Mouse (Mus musculus): ENCODE measurements at regions not wholly inside any gene's neighbourhood (a gene's known extent, or its start where the extent isn't known, plus 50 kb on each side); places are given as distances from the start of the nearest gene placed in this dataset.

DNA sequence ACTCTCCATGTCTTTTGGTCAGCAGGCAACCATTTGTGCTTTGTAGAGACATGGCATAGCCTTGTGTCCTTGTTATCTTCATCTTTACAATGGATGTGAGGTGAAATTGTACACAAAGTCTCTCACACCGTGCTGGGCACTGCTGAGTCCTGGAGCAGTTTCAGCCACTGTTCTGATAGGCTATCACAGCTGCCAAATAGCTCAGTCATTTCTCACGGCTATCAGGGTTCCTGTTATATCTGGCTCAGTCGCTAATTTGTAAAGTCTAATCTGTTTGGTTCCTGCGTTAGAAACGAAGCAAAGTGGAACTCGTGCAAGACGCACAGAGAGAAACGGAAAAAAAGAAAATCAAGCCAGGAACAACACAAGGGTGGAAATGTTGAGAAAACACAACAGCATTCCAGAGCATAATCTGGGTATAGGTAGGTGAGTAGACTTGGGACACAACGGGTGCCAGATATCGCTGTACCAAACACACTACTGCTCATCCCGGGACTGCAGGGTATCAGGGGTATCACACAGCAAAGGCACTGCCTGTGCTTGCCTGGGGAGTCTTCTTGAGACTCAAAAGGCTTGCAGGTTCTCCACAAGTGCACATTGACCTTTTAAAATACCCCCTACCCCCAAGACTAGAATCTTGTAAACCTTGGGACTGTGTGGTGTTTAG lies 189.7 kb upstream of the Pde3a start:
- H3K27me3 ChIP-seq (ENCODE audit: control insufficient read depth, insufficient read depth, insufficient read length) = no peaks in the 10 kb centered on the region
- H3K79me2 ChIP-seq (ENCODE audit: control insufficient read depth, insufficient read depth) = no peaks in the 10 kb centered on the region
- H3K36me3 ChIP-seq (ENCODE audit: control insufficient read depth, insufficient read depth) = no peaks in the 10 kb centered on the region
- no peaks in the 10 kb centered on the region for H3K79me3 ChIP-seq (ENCODE audit: low read depth)
- TF ChIP-seq USF1 (IDR thresholded peaks at IDR 0.05; ENCODE audit: low read depth) = no peak
- TF ChIP-seq FOSL1 (IDR thresholded peaks at IDR 0.05; ENCODE audit: insufficient read depth, low read length, poor library complexity, severe bottlenecking) = no peak
- TF ChIP-seq MYOG (IDR thresholded peaks at IDR 0.05; ENCODE audit: control insufficient read depth, extremely low read depth, insufficient read length) = no peak
- TF ChIP-seq MAX (IDR thresholded peaks at IDR 0.05) = no peak
- no peak for TF ChIP-seq CTCF (IDR thresholded peaks at IDR 0.05; ENCODE audit: control insufficient read depth, insufficient read depth, insufficient read length)
- TF ChIP-seq CEBPB (IDR thresholded peaks at IDR 0.05; ENCODE audit: low read depth) = no peak
- TF ChIP-seq MYOD1 (IDR thresholded peaks at IDR 0.05; ENCODE audit: control insufficient read depth, insufficient read length, low read depth) = no peak
- no peak overlapping the region for H3K4me3 ChIP-seq (ENCODE audit: insufficient read depth, poor library complexity, severe bottlenecking)
- no peak overlapping the region for H3ac ChIP-seq (ENCODE audit: control insufficient read depth, insufficient read length, low read depth)

DNA sequence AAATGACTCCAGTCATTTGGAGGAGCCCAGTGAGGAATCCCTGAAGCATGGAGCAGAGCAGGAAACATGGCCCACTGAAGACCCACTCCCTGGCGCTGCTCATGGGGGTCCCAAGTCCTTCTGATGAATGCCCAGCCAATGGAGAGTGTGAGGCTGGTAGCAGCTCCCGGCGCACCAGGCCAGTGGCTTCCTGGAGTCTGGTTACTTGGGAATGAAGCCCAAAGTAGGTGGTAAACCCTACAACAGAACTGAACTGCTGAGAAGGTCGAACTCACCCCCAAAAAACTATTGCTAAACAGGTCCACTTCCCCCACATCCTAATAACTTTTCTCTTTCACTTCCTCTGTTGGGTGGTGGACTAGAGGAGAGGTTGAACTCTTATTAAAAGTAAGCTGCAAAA lies 183.3 kb upstream of the Pde3a start:
- Histone ChIP-seq H3K79me3 (ENCODE audit: low read depth) (no peaks in the 10 kb centered on the region), H3ac (ENCODE audit: control insufficient read depth, insufficient read length, low read depth) (no peak overlapping the region), H3K36me3 (ENCODE audit: control insufficient read depth, insufficient read depth) (no peaks in the 10 kb centered on the region), H3K79me2 (ENCODE audit: control insufficient read depth, insufficient read depth) (no peaks in the 10 kb centered on the region), H3K27me3 (ENCODE audit: control insufficient read depth, insufficient read depth, insufficient read length) (no peaks in the 10 kb centered on the region), H3K4me3 (ENCODE audit: insufficient read depth, poor library complexity, severe bottlenecking) (no peak overlapping the region)
- TF ChIP-seq MYOG (IDR thresholded peaks at IDR 0.05; ENCODE audit: control insufficient read depth, extremely low read depth, insufficient read length) (no peak), CEBPB (IDR thresholded peaks at IDR 0.05; ENCODE audit: low read depth) (no peak), MYOD1 (IDR thresholded peaks at IDR 0.05; ENCODE audit: control insufficient read depth, insufficient read length, low read depth) (no peak), FOSL1 (IDR thresholded peaks at IDR 0.05; ENCODE audit: insufficient read depth, low read length, poor library complexity, severe bottlenecking) (no peak), USF1 (IDR thresholded peaks at IDR 0.05; ENCODE audit: low read depth) (no peak), CTCF (IDR thresholded peaks at IDR 0.05; ENCODE audit: control insufficient read depth, insufficient read depth, insufficient read length) (no peak)

DNA sequence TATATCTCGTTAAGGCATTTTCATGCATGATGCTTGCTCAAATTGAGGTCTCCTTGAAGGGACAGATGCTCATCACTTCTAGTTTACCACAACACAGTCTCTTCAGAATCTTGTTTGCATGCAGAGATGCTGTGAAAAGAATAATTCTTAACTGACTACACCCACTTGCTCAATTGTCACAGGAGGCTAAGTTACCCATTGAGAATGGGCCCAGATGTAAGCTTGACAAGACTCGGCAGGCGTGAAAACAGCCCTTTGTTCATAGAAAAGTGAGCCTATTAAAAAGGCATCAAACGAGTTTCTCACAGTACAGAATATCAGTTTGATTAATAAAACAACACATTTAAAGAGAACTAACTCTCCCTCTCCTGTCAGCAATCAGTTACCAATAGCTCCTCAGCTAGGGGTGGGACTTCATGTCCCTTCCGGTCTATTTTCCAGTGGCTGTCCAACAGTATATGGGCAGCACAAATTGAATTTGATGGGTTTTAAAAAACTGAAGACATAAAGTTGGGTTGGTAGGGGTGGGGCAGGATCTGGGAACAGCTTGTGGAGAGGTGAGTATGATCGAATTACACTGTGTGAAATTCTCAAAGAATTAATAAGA lies 180.1 kb upstream of the Pde3a start:
- TF ChIP-seq MYOD1 (IDR thresholded peaks at IDR 0.05; ENCODE audit: control insufficient read depth, insufficient read length, low read depth) (no peak), MYOG (IDR thresholded peaks at IDR 0.05; ENCODE audit: control insufficient read depth, extremely low read depth, insufficient read length) (no peak), FOSL1 (IDR thresholded peaks at IDR 0.05; ENCODE audit: insufficient read depth, low read length, poor library complexity, severe bottlenecking) (no peak), CTCF (IDR thresholded peaks at IDR 0.05; ENCODE audit: control insufficient read depth, insufficient read depth, insufficient read length) (no peak), MAX (IDR thresholded peaks at IDR 0.05) (no peak), USF1 (IDR thresholded peaks at IDR 0.05; ENCODE audit: low read depth) (no peak), CEBPB (IDR thresholded peaks at IDR 0.05; ENCODE audit: low read depth) (no peak)
- H3K36me3 ChIP-seq (ENCODE audit: control insufficient read depth, insufficient read depth) = no peaks in the 10 kb centered on the region
- no peaks in the 10 kb centered on the region for H3K79me3 ChIP-seq (ENCODE audit: low read depth)
- H3K27me3 ChIP-seq (ENCODE audit: control insufficient read depth, insufficient read depth, insufficient read length) = no peaks in the 10 kb centered on the region
- H3K4me3 ChIP-seq (ENCODE audit: insufficient read depth, poor library complexity, severe bottlenecking) = no peak overlapping the region
- no peaks in the 10 kb centered on the region for H3K79me2 ChIP-seq (ENCODE audit: control insufficient read depth, insufficient read depth)
- H3ac ChIP-seq (ENCODE audit: control insufficient read depth, insufficient read length, low read depth) = no peak overlapping the region

DNA sequence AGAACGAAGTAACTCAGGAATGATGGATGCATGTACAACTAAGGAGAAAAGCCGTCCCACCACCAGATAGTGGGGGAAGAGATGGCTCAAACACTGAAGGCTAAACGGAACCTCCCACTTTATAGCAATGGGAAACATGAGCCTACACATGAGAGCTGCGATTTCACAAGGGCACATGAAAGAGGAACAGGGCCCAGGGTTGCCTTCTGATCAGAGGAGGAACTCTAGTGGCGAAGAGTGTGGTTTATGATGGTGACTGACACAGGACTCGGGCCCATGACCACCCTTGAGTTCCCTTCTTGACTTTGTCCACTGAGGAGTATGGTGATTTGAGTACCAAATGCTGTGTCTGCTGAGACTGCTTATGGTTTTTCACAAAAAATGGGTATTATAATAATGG lies 179.2 kb upstream of the Pde3a start:
- H3K4me3 ChIP-seq (ENCODE audit: insufficient read depth, poor library complexity, severe bottlenecking) = no peak overlapping the region
- no peaks in the 10 kb centered on the region for H3K79me3 ChIP-seq (ENCODE audit: low read depth)
- no peak overlapping the region for H3ac ChIP-seq (ENCODE audit: control insufficient read depth, insufficient read length, low read depth)
- no peak for TF ChIP-seq MYOG (IDR thresholded peaks at IDR 0.05; ENCODE audit: control insufficient read depth, extremely low read depth, insufficient read length)
- TF ChIP-seq FOSL1 (IDR thresholded peaks at IDR 0.05; ENCODE audit: insufficient read depth, low read length, poor library complexity, severe bottlenecking) = no peak
- no peak for TF ChIP-seq CTCF (IDR thresholded peaks at IDR 0.05; ENCODE audit: control insufficient read depth, insufficient read depth, insufficient read length)
- TF ChIP-seq USF1 (IDR thresholded peaks at IDR 0.05; ENCODE audit: low read depth) = no peak
- TF ChIP-seq MAX (IDR thresholded peaks at IDR 0.05) = no peak
- no peak for TF ChIP-seq MYOD1 (IDR thresholded peaks at IDR 0.05; ENCODE audit: control insufficient read depth, insufficient read length, low read depth)
- TF ChIP-seq CEBPB (IDR thresholded peaks at IDR 0.05; ENCODE audit: low read depth) = no peak
- no peaks in the 10 kb centered on the region for H3K36me3 ChIP-seq (ENCODE audit: control insufficient read depth, insufficient read depth)
- H3K27me3 ChIP-seq (ENCODE audit: control insufficient read depth, insufficient read depth, insufficient read length) = no peaks in the 10 kb centered on the region
- no peaks in the 10 kb centered on the region for H3K79me2 ChIP-seq (ENCODE audit: control insufficient read depth, insufficient read depth)

DNA sequence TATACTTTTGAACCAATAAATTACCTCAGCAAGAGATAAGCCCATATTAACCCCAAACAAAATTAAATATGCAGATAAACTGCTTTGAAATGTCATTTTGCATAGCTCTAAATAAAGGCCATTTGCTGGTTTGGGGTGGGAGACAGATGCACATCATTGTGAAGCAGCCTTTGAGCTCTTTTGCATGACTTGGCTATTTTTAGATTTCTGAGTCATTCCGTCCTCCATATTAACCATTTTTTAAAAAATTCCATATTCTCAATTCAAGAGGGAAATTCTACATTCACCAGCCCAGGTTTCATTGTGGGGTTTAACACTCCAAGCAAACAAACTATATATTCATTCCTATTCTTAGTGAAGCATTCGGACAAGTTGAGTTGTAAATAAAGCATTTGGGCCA lies 177.6 kb upstream of the Pde3a start:
- Histone ChIP-seq H3K79me2 (ENCODE audit: control insufficient read depth, insufficient read depth) (no peaks in the 10 kb centered on the region), H3K4me3 (ENCODE audit: insufficient read depth, poor library complexity, severe bottlenecking) (no peak overlapping the region), H3K36me3 (ENCODE audit: control insufficient read depth, insufficient read depth) (no peaks in the 10 kb centered on the region), H3K79me3 (ENCODE audit: low read depth) (no peaks in the 10 kb centered on the region), H3ac (ENCODE audit: control insufficient read depth, insufficient read length, low read depth) (no peak overlapping the region), H3K27me3 (ENCODE audit: control insufficient read depth, insufficient read depth, insufficient read length) (no peaks in the 10 kb centered on the region)
- TF ChIP-seq FOSL1 (IDR thresholded peaks at IDR 0.05; ENCODE audit: insufficient read depth, low read length, poor library complexity, severe bottlenecking) (no peak), MYOG (IDR thresholded peaks at IDR 0.05; ENCODE audit: control insufficient read depth, extremely low read depth, insufficient read length) (no peak), CEBPB (IDR thresholded peaks at IDR 0.05; ENCODE audit: low read depth) (no peak), CTCF (IDR thresholded peaks at IDR 0.05; ENCODE audit: control insufficient read depth, insufficient read depth, insufficient read length) (no peak), MAX (IDR thresholded peaks at IDR 0.05) (no peak), MYOD1 (IDR thresholded peaks at IDR 0.05; ENCODE audit: control insufficient read depth, insufficient read length, low read depth) (no peak), USF1 (IDR thresholded peaks at IDR 0.05; ENCODE audit: low read depth) (no peak)

All from C2C12 (cell line).